Mouse (Mus musculus): ENCODE results near the gene Ncdn.

Ncdn gene

DNA sequence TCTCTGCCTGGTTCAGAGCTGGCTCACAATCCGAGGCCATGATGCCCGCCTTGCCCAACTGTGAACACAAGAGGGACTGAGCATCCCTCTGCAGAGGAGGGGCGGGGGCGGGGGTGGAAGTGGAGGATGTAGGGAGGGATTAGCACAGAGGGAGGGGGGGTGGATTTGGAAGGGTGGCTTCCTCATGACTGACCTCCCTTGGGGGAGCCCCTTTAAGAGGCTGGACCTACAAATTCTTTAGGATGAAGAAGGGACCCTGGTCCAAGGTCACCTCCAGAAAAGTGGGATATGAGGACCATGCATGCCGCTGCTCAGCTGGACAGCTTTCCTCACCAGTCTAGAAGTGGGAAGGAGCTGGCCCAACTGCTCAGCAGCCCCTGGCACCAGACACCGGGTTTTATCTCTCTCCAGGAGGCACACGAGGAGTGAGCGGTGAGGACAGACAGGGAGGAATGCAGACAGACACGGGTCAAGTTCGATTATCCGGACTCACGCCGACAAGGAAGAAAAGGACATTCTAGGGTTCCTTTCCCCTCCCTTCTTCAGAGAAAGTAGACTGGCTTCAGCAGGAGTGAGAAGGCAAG, 1.1 kb downstream of the Ncdn start:
- DNase-seq = peak; percentile 56

DNA sequence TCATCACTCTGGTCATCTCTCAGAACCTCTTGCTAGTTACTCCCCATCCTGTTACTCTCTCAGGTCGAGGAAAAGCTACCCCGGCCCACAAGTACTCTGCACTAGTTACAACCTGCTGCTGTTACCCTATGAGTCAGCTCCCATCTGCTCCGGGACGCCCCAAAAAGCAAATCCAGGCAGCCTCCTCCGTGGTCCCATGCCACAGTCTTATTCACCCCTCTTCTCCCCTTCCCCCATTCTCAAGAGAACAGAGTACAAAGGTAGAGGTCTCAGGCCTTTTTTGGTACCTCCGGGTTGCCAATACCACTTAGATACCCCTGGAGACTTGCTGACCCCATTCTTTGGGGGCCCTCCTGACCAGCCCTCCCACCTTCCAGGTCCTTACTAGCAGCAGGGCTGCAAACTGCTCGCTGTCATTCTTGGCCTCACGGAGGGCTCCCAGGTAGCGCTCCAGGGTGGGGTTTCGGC, 1.6 kb downstream of the Ncdn start:
- DNase-seq = peak; percentile 61

DNA sequence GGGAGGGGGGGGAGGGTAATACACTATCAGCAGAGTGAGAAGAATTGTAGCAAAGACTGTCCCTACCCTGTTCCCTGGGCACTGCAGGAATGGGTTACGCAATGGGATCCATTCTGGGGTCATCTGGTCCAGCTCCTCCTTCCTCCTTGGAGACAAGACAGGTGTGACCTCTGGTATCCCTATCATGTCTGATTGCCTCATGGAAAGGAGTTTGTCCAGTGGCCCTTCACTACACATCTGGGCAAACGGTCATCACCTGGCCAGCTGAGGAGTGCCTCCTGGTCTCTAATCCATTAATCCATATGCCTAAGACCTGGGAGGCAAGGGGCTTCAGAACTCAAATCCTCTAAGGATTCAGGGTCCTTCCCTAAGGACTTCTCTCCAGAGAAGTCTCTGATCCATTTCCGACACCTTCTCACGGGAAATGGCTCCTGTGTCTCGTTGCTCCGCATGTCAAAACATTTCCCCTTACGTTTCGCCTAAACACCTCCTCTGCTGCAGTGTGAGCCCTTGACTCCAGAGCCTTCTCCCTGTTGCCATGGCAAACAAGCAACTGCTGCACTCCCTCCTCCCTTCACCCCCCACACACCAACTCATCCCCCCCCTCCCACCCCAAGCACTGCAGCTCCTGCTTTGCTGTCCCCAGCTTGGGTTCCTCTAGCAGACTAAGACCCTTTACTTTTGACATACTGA, 2.2 kb downstream of the Ncdn start:
- DNase-seq = no peak

- DNase-seq = peak; percentile 80
Measured at GRCm38 (mm10) chr4:126750046-126750683, 3.1 kb downstream of the Ncdn start.

DNA sequence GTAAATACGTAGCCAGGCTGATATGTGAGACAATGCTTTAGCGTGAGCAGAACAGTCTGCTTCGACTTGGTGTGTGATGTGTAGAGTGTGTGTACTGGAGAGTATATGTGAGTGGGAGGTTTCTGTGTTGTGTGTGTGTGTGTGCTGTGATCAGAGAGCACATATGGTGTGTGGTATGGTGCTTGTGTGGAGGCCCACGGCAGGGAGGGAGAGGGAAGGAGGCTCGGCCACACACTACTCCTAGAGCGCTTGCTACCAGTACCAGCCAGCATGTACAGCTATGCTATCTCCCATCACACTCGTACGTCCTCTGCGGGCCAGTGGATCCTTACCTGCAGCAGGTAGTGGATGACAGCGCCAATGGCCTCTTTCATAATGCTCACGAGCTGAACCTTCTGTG, 3.7 kb downstream of the Ncdn start:
- no peak for DNase-seq

DNA sequence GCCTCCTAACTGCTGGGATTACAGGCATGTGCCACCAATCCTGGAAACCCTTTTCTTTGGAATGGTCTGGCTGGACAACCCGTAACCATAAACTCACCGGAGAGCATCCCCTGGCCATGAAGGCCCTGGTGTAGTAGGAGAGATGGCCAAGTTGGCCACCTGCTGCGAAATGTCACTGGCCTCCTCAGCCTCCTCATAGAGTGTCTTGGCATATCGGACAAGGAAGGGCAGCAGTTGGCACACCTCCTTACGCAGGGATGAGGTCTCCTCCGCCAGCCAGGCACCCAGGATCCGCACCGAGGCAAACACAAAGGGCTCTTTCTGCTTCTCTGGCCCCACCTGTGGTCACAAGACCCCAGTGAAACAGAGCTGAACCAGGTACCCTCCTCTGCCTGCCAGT, 4.9 kb downstream of the Ncdn start:
- DNase-seq = no peak

- no peak for DNase-seq
Measured at GRCm38 (mm10) chr4:126746194-126746840, 6.9 kb downstream of the Ncdn start.

- DNase-seq = peak; percentile 65
Measured at GRCm38 (mm10) chr4:126745506-126746193, 7.6 kb downstream of the Ncdn start.

DNA sequence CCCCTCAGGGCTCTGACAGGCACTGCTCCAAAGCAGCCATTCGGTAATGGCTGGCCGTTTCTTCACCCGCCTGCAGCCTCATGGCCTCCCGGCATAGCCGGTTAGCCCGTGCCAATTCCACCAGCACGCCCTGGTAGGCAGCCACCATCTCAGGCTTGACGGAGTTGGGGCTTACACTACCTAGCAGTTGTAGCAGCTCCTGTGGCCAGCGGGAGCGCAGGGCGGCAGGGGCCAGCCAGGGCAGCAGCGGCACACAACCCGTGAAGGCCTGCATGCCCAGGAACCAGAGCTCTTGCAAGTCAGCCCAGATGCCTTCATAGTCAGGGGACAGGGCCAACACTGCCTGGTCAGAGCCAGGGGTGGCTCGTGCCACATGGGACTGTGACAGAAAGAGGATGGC, 8.4 kb downstream of the Ncdn start:
- DNase-seq = peak; percentile 59

- no peak for DNase-seq
Measured at GRCm38 (mm10) chr4:126743713-126744112, 9.5 kb downstream of the Ncdn start.

DNA sequence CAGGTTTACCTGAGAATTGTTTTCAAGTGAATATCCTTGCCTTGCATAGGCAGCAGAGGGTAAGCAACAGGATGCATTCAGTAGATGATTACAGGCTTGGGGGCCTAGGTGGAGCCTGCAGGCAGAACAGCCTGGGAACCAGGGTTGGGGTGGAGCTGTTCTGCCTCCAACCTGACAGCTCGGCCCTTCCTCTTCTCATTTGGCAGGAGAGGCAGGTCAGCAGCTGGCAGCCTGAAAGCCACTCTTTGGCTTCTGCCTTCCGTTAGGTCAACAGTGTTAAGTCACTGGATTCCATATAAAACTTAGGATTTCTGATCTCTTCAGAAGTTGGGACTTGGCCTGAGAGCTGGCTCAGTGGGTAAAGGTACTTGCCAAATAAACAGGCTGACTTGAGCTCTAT, 10.3 kb downstream of the Ncdn start:
- no peak for DNase-seq

- DNase-seq = peak; percentile 82
Measured at GRCm38 (mm10) chr4:126741448-126741847, 11.8 kb downstream of the Ncdn start.

DNA sequence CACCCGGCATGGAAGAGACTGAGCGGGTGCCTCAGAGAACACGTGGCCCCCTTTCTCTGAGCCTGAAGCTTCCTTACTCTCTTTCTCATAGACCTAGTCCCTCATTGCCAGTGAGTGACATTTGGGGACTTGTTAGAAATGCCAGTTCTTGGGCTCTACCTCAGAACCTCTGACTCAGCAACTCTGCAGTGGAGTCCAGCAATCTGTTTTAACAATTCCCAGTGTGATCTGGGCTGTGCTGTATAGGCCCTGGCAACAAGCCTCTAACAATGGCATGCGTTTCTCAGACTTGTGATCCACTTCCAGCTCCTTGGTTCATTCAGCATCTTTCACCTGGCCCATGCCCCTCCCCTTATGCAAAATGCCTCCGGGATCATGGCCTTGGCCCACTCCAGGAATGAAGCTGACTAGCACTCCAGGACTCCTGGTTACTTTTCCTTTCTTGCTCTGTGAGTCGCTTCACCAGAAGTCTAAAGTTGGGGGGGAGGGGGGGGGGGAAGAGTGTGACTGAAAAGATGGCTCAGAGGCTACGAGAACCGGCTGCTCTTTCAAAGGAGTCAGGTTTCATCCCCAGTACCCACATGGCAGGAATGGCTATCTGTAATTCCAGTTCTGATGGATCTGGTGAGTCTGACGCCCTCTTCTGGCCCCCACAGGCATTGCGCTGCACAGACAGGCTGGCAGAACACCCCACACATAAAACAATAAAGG, 13.1 kb downstream of the Ncdn start:
- DNase-seq = no peak

GRCm38 (mm10) chr4:126736001-126736414, 17.2 kb downstream of the Ncdn start, which contains the start of gene Tfap2e:
Gene Tfap2e, minus strand, starts transcription at chr4:126736240.
- DNase-seq = no peak

DNA sequence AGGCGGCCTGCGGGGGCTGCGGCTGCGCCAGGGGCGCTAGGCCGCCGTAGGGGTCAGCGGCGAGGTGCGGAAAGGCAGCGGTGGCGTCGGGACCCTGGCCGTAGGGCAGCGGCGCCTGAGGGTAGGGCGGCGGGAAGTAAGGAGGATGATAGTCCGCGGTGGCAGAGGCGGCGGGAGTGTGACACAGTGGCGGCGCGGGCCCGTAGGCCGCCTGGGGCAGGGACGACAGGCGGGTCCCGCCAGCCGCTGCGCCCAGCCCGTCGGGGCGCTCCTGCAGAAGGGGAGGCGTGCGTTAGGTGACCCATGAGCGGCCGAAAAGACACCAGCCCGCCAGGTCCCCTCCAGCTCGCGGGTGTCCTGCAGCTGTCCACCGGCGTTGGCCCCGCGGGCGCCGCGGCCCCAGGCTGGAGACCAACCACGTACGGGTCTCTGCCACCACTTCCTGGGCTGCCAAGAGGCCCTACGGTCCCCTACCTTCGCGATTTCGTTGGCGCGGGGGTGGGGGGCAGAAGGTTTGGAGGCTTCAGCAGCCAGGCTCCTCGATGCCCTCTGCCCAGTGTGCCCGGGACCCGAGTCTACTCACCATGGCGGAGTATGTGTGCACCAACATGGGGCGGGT, 17.7 kb downstream of the Ncdn start:
- no peak for DNase-seq

DNA sequence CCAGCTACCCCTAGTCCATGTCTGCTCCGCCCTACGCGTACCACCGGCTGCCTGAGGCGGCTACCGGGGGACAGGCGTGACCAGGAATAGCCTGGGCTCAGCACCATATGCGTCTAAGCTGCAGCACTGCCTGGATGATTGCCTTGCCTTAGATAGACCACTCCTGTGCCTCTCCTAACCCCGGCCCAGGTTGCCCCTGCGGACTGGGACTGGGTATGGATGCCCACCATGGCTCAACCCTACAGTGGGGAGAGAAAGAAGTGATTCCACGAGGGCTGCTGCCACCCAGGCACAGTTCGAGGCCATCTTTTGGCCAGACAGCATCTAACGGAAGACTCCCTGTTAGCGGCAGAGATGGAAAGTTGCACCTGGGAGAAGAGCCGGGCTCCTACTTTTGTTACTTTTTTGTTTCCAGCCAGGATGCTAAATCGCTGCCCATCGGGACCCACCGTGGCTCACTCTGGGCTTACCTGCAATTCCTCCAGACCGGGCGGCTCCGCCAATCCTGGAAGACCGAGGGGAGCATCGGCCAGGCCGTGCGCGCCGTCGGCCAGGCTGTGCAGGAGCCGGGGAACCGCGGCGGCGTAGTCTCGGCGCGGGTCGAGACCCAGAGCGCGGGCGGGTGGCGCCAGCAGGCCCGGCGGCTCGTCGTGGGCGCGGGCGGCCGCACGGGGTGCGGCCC, 18.4 kb downstream of the Ncdn start:
- DNase-seq = no peak

GRCm38 (mm10) chr4:126734001-126734603, 19.1 kb downstream of the Ncdn start:
- no peak for DNase-seq

DNA sequence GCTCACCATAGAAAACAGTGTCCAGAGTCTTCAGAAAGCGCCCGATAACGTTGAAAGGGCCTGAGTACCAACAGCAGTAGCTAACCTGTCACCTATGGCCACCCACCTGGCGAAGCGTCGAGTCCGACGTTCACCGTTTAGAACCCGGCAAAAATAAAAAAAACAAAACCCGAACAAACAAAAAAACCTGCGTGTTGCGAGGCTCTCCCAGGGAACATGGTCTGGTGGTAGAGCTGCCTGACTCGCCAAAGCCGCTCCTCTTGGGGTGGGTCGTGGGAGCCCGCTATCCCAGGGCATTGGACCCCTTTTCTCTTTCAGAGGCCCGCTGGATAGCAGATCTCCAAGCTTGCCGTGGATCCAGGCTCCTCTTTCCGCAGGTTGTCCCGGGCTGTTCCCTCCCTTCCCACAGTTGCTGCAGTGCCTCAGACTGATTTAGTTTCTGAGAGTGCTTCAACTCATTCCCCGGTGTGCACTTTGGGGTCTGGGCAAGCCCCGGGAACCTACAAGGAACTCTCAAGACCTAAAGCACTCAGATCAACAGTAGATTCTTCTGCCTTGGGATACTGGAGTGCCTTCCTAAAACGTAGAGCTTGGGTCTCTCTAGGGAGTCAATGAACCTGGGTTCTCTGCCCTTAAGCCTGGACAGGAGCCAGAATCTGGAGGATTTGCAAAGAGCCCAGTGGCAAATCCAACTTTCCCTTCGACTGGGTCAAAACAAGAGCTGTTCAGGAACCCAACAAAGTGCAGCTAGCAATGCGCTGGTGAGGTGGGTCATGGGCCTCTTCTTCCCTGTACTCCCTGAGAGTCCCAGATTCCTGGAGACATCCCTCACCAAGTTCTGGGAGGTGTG, 20.5 kb downstream of the Ncdn start:
- no peak for DNase-seq

DNA sequence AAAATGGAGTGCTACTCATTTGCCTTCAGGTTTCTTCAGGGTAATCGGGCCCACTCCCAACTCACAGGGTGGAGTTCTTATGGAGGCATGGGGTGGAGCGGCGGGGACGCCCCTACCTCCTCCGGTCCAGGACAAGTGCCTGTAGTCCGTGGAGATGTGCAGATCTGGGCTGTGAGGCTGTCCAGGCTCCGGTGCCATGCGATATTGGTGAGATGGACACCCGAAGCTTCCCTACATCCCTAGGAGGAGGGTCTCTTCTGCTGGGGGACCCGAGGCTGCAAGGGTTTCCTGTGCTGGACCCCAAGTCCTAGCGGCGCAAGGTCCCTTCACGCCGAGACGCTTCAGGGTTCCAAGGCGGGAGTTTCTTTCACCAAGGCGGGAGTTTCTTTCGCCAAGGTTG, 21.1 kb downstream of the Ncdn start:
- DNase-seq = no peak

DNA sequence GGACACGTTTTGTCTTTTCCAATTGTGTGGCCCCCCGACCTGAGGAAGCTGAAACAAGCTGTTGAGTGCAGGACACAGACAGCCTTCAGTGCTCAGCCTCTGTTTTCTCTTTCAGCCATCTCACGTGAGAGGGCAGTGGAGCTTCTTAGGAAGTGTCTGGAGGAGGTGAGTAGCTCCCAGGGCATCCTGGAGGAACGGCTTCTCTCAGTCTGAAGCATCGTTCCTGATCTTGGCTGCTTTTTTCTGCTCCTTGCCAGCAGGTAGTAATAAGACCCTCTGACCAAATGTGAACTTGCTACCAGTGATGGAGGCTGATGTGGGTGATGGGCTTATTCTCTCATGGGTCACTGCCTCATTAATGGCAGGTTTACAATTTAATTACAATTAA, 45.8 kb downstream of the Ncdn start:
- DNase-seq = no peak
